8 mouse cellular contexts compared by ENCODE assay signal in genomic region chr8:110901839-110902578, GRCm38 (mm10). TPM values are rescaled to one million over a fixed set of nuclear protein-coding genes. Genes with fewer than 3 reads are reported as not detected.
DNase-seq lines count a peak whose midpoint lies in the region; ATAC-seq and TF ChIP-seq lines count a peak whose summit lies in the region.

Gene Fuk (minus strand): TSS chr8:110902488.

- peaks cover 20% of the 10 kb centered on the region for H3K27me3 ChIP-seq in E14TG2a.4 (ENCODE audit: insufficient read depth, low read length)
- H3K27me3 ChIP-seq in forebrain, embryonic 11.5 days (ENCODE audit: control insufficient read depth, insufficient read depth, low read length), result no peaks in the 10 kb centered on the region
- H3K27me3 ChIP-seq in heart, embryonic 16.5 days (ENCODE audit: control insufficient read depth, insufficient read depth, low read length), result no peaks in the 10 kb centered on the region
- no peaks in the 10 kb centered on the region for H3K27me3 ChIP-seq in liver, embryonic 15.5 days
- H3K27me3 ChIP-seq in neural tube, embryonic 12.5 days (replicated peaks), result 0 out of 2 replicates have a peak, but pooled peaks cover 4% of the 10 kb centered on the region
- no peaks in the 10 kb centered on the region for H3K27me3 ChIP-seq in stomach, postnatal 0 days (ENCODE audit: control insufficient read depth, insufficient read depth, low read length)

- no peak for TF ChIP-seq EP300 in stomach, postnatal 0 days (optimal IDR thresholded peaks at IDR 0.05)

- peak within 1 kb of the TSS; percentile 82 for H3K4me3 ChIP-seq in E14TG2a.4 (replicated peaks; ENCODE audit: low read length)
- peak within 1 kb of the TSS; percentile 71 for H3K4me3 ChIP-seq in forebrain, embryonic 11.5 days (ENCODE audit: low read depth, low read length)
- peak within 1 kb of the TSS; percentile 67 for H3K4me3 ChIP-seq in heart, embryonic 16.5 days (ENCODE audit: low read length)
- H3K4me3 ChIP-seq in liver, embryonic 15.5 days (replicated peaks), result peak within 1 kb of the TSS; percentile 71
- H3K4me3 ChIP-seq in neural tube, embryonic 12.5 days, result peak within 1 kb of the TSS; percentile 69
- peak within 1 kb of the TSS; percentile 66 for H3K4me3 ChIP-seq in stomach, postnatal 0 days (ENCODE audit: low read depth, low read length)

- no peaks in the 10 kb centered on the region for H3K9me3 ChIP-seq in E14TG2a.4 (ENCODE audit: low read length)
- H3K9me3 ChIP-seq in forebrain, embryonic 11.5 days (ENCODE audit: control insufficient read depth, low read length), result no peaks in the 10 kb centered on the region
- H3K9me3 ChIP-seq in heart, embryonic 16.5 days (replicated peaks; ENCODE audit: control insufficient read depth, low read length), result no peaks in the 10 kb centered on the region
- no peaks in the 10 kb centered on the region for H3K9me3 ChIP-seq in liver, embryonic 15.5 days (replicated peaks)
- H3K9me3 ChIP-seq in neural tube, embryonic 12.5 days, result no peaks in the 10 kb centered on the region
- no peaks in the 10 kb centered on the region for H3K9me3 ChIP-seq in stomach, postnatal 0 days (ENCODE audit: control insufficient read depth, low read length)

- peak; percentile 95 for ATAC-seq in forebrain, embryonic 11.5 days (replicated peaks; ENCODE audit: low FRiP score)
- peak; percentile 92 for ATAC-seq in heart, embryonic 16.5 days (replicated peaks; ENCODE audit: extremely low read depth, insufficient read depth, low FRiP score)
- peak; percentile 92 for ATAC-seq in liver, embryonic 15.5 days (ENCODE audit: insufficient read depth)
- ATAC-seq in neural tube, embryonic 12.5 days (ENCODE audit: low FRiP score, low read depth), result peak; percentile 90
- peak; percentile 90 for ATAC-seq in stomach, postnatal 0 days (ENCODE audit: low FRiP score, low TSS enrichment)

- WGBS in forebrain, embryonic 11.5 days, result 3% methylated on average over 30 of the region's 30 CpGs
- 3% methylated on average over 30 of the region's 30 CpGs for WGBS in heart, embryonic 16.5 days
- 3% methylated on average over 30 of the region's 30 CpGs for WGBS in liver, embryonic 15.5 days (ENCODE audit: insufficient replicate concordance)
- WGBS in neural tube, embryonic 12.5 days, result 2% methylated on average over 30 of the region's 30 CpGs
- 3% methylated on average over 30 of the region's 30 CpGs for WGBS in stomach, postnatal 0 days

- peaks cover 17% of the 10 kb centered on the region for H3K4me1 ChIP-seq in E14TG2a.4 (replicated peaks; ENCODE audit: low read depth, low read length)
- H3K4me1 ChIP-seq in forebrain, embryonic 11.5 days (replicated peaks; ENCODE audit: control insufficient read depth, insufficient read depth, low read length), result no peaks in the 10 kb centered on the region
- H3K4me1 ChIP-seq in heart, embryonic 16.5 days (ENCODE audit: control insufficient read depth, insufficient read depth, low read length), result peaks cover 3% of the 10 kb centered on the region; the same call in 1 of the 2 replicates
- peaks cover 19% of the 10 kb centered on the region for H3K4me1 ChIP-seq in liver, embryonic 15.5 days (replicated peaks)
- H3K4me1 ChIP-seq in neural tube, embryonic 12.5 days, result no peaks in the 10 kb centered on the region
- no peaks in the 10 kb centered on the region for H3K4me1 ChIP-seq in stomach, postnatal 0 days (replicated peaks; ENCODE audit: control insufficient read depth, insufficient read depth)

- TF ChIP-seq CTCF in E14TG2a.4 (conservative IDR thresholded peaks at IDR 0.05; ENCODE audit: low read length), result no peak
- TF ChIP-seq CTCF in stomach, postnatal 0 days (IDR thresholded peaks at IDR 0.05; ENCODE audit: low read depth), result no peak

- DNase-seq in c-Kit-positive CD71-positive TER-119-negative erythroid progenitor cells, embryonic 14.5 days (ENCODE audit: low read depth), result peak; percentile 71
- DNase-seq in forebrain, embryonic 11.5 days (ENCODE audit: low spot score), result peak; percentile 88
- peak; percentile 92 to 93 for DNase-seq in kidney, postnatal 36 days
- peak; percentile 87 for DNase-seq in stomach, postnatal 0 days (ENCODE audit: low spot score)

- no peak within 1 kb of the TSS for H3K27ac ChIP-seq in forebrain, embryonic 11.5 days (ENCODE audit: low read depth, low read length)
- no peak within 1 kb of the TSS for H3K27ac ChIP-seq in heart, embryonic 16.5 days (ENCODE audit: low read length)
- no peak within 1 kb of the TSS for H3K27ac ChIP-seq in liver, embryonic 15.5 days (replicated peaks)
- no peak within 1 kb of the TSS for H3K27ac ChIP-seq in neural tube, embryonic 12.5 days
- no peak within 1 kb of the TSS for H3K27ac ChIP-seq in stomach, postnatal 0 days (replicated peaks)

- H3K4me2 ChIP-seq in forebrain, embryonic 11.5 days (ENCODE audit: low read depth, low read length, severe bottlenecking), result peak within 1 kb of the TSS; percentile 63
- peak within 1 kb of the TSS; percentile 78 for H3K4me2 ChIP-seq in heart, embryonic 16.5 days (ENCODE audit: low read depth, low read length)
- peak within 1 kb of the TSS; percentile 75 for H3K4me2 ChIP-seq in liver, embryonic 15.5 days
- H3K4me2 ChIP-seq in neural tube, embryonic 12.5 days (replicated peaks), result peak within 1 kb of the TSS; percentile 61
- H3K4me2 ChIP-seq in stomach, postnatal 0 days (replicated peaks; ENCODE audit: low read depth), result peak within 1 kb of the TSS; percentile 84

- H3K36me3 ChIP-seq in E14TG2a.4 (ENCODE audit: insufficient read depth, low read length), result peaks cover 11% of the 10 kb centered on the region
- no peaks in the 10 kb centered on the region for H3K36me3 ChIP-seq in forebrain, embryonic 11.5 days (ENCODE audit: control insufficient read depth, insufficient read depth, low read length)
- peaks cover 3% of the 10 kb centered on the region; the same call in 1 of the 2 replicates for H3K36me3 ChIP-seq in heart, embryonic 16.5 days (ENCODE audit: control insufficient read depth, insufficient read depth)
- H3K36me3 ChIP-seq in liver, embryonic 15.5 days (replicated peaks), result peaks cover 9% of the 10 kb centered on the region; the same call in 1 of the 2 replicates
- peaks cover 19% of the 10 kb centered on the region for H3K36me3 ChIP-seq in neural tube, embryonic 12.5 days
- H3K36me3 ChIP-seq in stomach, postnatal 0 days (ENCODE audit: control insufficient read depth, insufficient read depth, low read length), result no peaks in the 10 kb centered on the region

- H3K9ac ChIP-seq in forebrain, embryonic 11.5 days (ENCODE audit: low read length), result peak within 1 kb of the TSS; percentile 74
- H3K9ac ChIP-seq in heart, embryonic 16.5 days (ENCODE audit: low read length), result peak within 1 kb of the TSS; percentile 76
- peak within 1 kb of the TSS; percentile 65 for H3K9ac ChIP-seq in liver, embryonic 15.5 days
- H3K9ac ChIP-seq in neural tube, embryonic 12.5 days, result peak within 1 kb of the TSS; percentile 65
- peak within 1 kb of the TSS; percentile 71 for H3K9ac ChIP-seq in stomach, postnatal 0 days (ENCODE audit: low read length)

RNA-seq across cellular contexts. Expression of gene Fuk, which starts in this region (rescaled TPM):
- polyA plus RNA-seq in forebrain, embryonic 11.5 days (2014; fragmentation: Nextera tagmentation; extraction: Ambion mirVana), result 9.5 and 11.1 TPM in 2 replicates
- polyA plus RNA-seq in heart, embryonic 16.5 days (2015; fragmentation: Nextera tagmentation; extraction: Ambion mirVana), result 5.7 and 7.2 TPM in 2 replicates
- 2.5 and 3.3 TPM in 2 replicates for polyA plus RNA-seq in liver, embryonic 15.5 days (2015; fragmentation: Nextera tagmentation; extraction: Ambion mirVana)
- polyA plus RNA-seq in neural tube, embryonic 12.5 days (2016; fragmentation: Nextera tagmentation; extraction: Ambion mirVana), result 9.9 and 11.9 TPM in 2 replicates
- 6.0 and 6.5 TPM in 2 replicates for polyA plus RNA-seq in stomach, postnatal 0 days (2015; fragmentation: Nextera tagmentation; extraction: Ambion mirVana)
